ENCODE assay signal across 8 mouse cellular contexts in genomic region chr10:39371467-39371866, GRCm38 (mm10). TPM values are rescaled to one million over a fixed set of nuclear protein-coding genes. Genes with fewer than 3 reads are reported as not detected.
DNase-seq lines count a peak whose midpoint lies in the region; ATAC-seq lines count a peak whose summit lies in the region.

No protein-coding gene starts in this region.

- H3K9ac ChIP-seq in lung, embryonic 15.5 days, result no peak overlapping the region
- H3K9ac ChIP-seq in intestine, embryonic 16.5 days (ENCODE audit: low read depth, low read length), result peak overlapping the region; percentile 90

- peaks cover 3% of the 10 kb centered on the region; the same call in 1 of the 2 replicates for H3K27me3 ChIP-seq in lung, embryonic 15.5 days
- H3K27me3 ChIP-seq in embryonic facial prominence, embryonic 10.5 days (replicated peaks; ENCODE audit: low read depth, poor library complexity, severe bottlenecking), result peaks cover 16% of the 10 kb centered on the region
- no peaks in the 10 kb centered on the region for H3K27me3 ChIP-seq in intestine, embryonic 16.5 days (replicated peaks; ENCODE audit: control insufficient read depth, insufficient read depth, low read length)

- no peak for DNase-seq in lung, postnatal 36 days
- DNase-seq in embryonic facial prominence, embryonic 10.5 days (ENCODE audit: low spot score), result no peak
- no peak for DNase-seq in kidney, adult 9 months
- no peak for DNase-seq in layer of hippocampus, postnatal 10 days (ENCODE audit: low spot score in 2 of 2)

- H3K27ac ChIP-seq in lung, embryonic 15.5 days, result no peak overlapping the region
- H3K27ac ChIP-seq in embryonic facial prominence, embryonic 10.5 days (replicated peaks), result peak overlapping the region; percentile 96; the same call in 1 of the 2 replicates
- H3K27ac ChIP-seq in intestine, embryonic 16.5 days (ENCODE audit: low read length), result peak overlapping the region; percentile 89; the same call in 1 of the 2 replicates

- peaks cover 24% of the 10 kb centered on the region for H3K4me1 ChIP-seq in lung, embryonic 15.5 days
- peaks cover 57% of the 10 kb centered on the region for H3K4me1 ChIP-seq in embryonic facial prominence, embryonic 10.5 days
- H3K4me1 ChIP-seq in intestine, embryonic 16.5 days (ENCODE audit: control insufficient read depth, insufficient read depth, low read length), result peaks cover 19% of the 10 kb centered on the region

- H3K4me3 ChIP-seq in lung, embryonic 15.5 days, result peak overlapping the region; percentile 83
- peak overlapping the region; percentile 97 for H3K4me3 ChIP-seq in embryonic facial prominence, embryonic 10.5 days
- H3K4me3 ChIP-seq in intestine, embryonic 16.5 days (ENCODE audit: low read length), result peak overlapping the region; percentile 92

- 45% methylated on average over 2 of the region's 2 CpGs for WGBS in lung, embryonic 15.5 days
- 49% methylated on average over 2 of the region's 2 CpGs for WGBS in embryonic facial prominence, embryonic 10.5 days
- WGBS in intestine, embryonic 16.5 days, result 44% methylated on average over 2 of the region's 2 CpGs

- H3K4me2 ChIP-seq in lung, embryonic 15.5 days, result peak overlapping the region; percentile 87
- H3K4me2 ChIP-seq in intestine, embryonic 16.5 days (ENCODE audit: low read depth, low read length), result peak overlapping the region; percentile 81

- no peak for ATAC-seq in lung, embryonic 15.5 days (ENCODE audit: borderline replicate concordance, extremely low read depth, low FRiP score, low TSS enrichment)
- no peak for ATAC-seq in intestine, embryonic 16.5 days
- ATAC-seq in neutrophil, adult 5-6 weeks (ENCODE audit: extremely low read depth, insufficient number of reproducible peaks, low FRiP score, poor library complexity, severe bottlenecking), result peak; percentile 14; the same call in 1 of the 2 replicates
- ATAC-seq in megakaryocyte progenitor cell, adult 5-6 weeks (replicated peaks; ENCODE audit: poor library complexity), result no peak

- no peaks in the 10 kb centered on the region for H3K36me3 ChIP-seq in lung, embryonic 15.5 days
- no peaks in the 10 kb centered on the region for H3K36me3 ChIP-seq in embryonic facial prominence, embryonic 10.5 days (replicated peaks)
- no peaks in the 10 kb centered on the region for H3K36me3 ChIP-seq in intestine, embryonic 16.5 days (ENCODE audit: control insufficient read depth, insufficient read depth, low read length)

- no peaks in the 10 kb centered on the region for H3K9me3 ChIP-seq in lung, embryonic 15.5 days
- no peaks in the 10 kb centered on the region for H3K9me3 ChIP-seq in embryonic facial prominence, embryonic 10.5 days
- no peaks in the 10 kb centered on the region for H3K9me3 ChIP-seq in intestine, embryonic 16.5 days (ENCODE audit: control insufficient read depth, low read length)

RNA-seq across cellular contexts. Expression of gene Fyn, which starts 2.8 kb away (rescaled TPM):
- polyA plus RNA-seq in lung, embryonic 15.5 days (2015; fragmentation: Nextera tagmentation; extraction: Ambion mirVana), result 19.0 and 21.4 TPM in 2 replicates
- 20.2 and 21.5 TPM in 2 replicates for polyA plus RNA-seq in embryonic facial prominence, embryonic 10.5 days (2016; fragmentation: Nextera tagmentation; extraction: Ambion mirVana)
- polyA plus RNA-seq in intestine, embryonic 16.5 days (2015; fragmentation: Nextera tagmentation; extraction: Ambion mirVana), result 14.5 and 16.1 TPM in 2 replicates
- 44.9 and 56.6 TPM in 2 replicates for total RNA-seq in neutrophil, adult 5-6 weeks (2017)
- 5.1 and 5.9 TPM in 2 replicates for total RNA-seq in megakaryocyte progenitor cell, adult 5-6 weeks (2015)
- total RNA-seq in megakaryocyte progenitor cell, adult 5-6 weeks (2017), result 7.7 and 10.1 TPM in 2 replicates
- total RNA-seq in layer of hippocampus, postnatal 10 days (2021), result 100 to 1,000 TPM; 235 to 244 TPM
